Mouse (Mus musculus): ENCODE measurements around the gene Slc12a9.

DNA sequence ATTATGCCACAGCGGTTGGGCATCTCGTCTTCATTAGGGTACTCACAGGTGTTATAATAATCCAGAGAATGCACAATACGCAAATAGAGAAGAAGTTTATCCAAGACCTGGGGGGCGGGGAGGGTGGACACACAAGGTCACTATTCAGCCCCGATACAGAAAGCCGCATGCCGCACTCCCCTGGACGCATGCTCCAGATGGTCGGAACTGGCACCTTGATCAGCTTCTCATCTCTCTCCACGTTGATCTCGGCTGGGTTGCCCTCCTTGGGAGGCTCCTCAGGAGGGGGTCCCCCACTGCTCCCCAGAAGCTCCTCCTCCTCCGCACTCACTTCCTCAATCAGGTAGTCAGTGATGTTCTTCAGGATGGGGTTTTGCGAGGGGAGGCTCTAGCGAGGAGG, 36.3 kb downstream of the Slc12a9 start:
- TF ChIP-seq HCFC1 (IDR thresholded peaks at IDR 0.05; ENCODE audit: borderline replicate concordance, insufficient read depth, low read length) (no peak), ZC3H11A (IDR thresholded peaks at IDR 0.05; ENCODE audit: borderline replicate concordance, low read depth, low read length) (no peak), CHD2 (IDR thresholded peaks at IDR 0.05; ENCODE audit: low read depth, low read length) (no peak), MAFK (IDR thresholded peaks at IDR 0.05; ENCODE audit: insufficient read depth, low read depth, low read length) (no peak)

All from ES-E14 (cell line).